Mouse (Mus musculus) liver, postnatal 0 days (tissue): Measurements from ENCODE around the gene Nupl1. TPM values are rescaled to one million over a fixed set of nuclear protein-coding genes. Genes with fewer than 3 reads are reported as not detected.

ENCODE experiments used
- ATAC-seq: fragments of 200-750 bp; cut with Nextera tagmentation; 2 replicates; pipeline ENCODE4 v1.8.0; 2017; ENCODE audit warnings: mild to moderate bottlenecking, moderate library complexity
- DNase-seq: peaks from one replicate; pipeline ENCODE4 v3.0.0-alpha.2; 2016
- H3K27ac ChIP-seq: fragments of 300-500 bp; sonication (generic); 2 replicates; pipeline ENCODE4 v1.5.1; 2014; ENCODE audit warnings: antibody characterized with exemption, moderate library complexity, mild to moderate bottlenecking, low read depth
- H3K27me3 ChIP-seq: fragments of 300-500 bp; sonication (generic); 2 replicates; pipeline ENCODE4 v1.6.1; 2014; ENCODE audit warnings: low read length, control low read depth, mixed read lengths; ENCODE audit not compliant: insufficient read depth
- H3K36me3 ChIP-seq: fragments of 300-500 bp; sonication (generic); replicated peaks from 2 replicates; pipeline ENCODE4 v1.6.1; 2014; ENCODE audit warnings: mild to moderate bottlenecking, control low read depth, low read length, moderate library complexity, mixed read lengths; ENCODE audit not compliant: insufficient read depth
- H3K4me1 ChIP-seq: fragments of 300-500 bp; sonication (generic); 2 replicates; pipeline ENCODE4 v1.6.1; 2014; ENCODE audit warnings: antibody characterized with exemption, mild to moderate bottlenecking, control low read depth; ENCODE audit not compliant: insufficient read depth
- H3K4me2 ChIP-seq: fragments of 300-500 bp; sonication (generic); 2 replicates; pipeline ENCODE4 v1.6.1; 2014; ENCODE audit warnings: low read depth, mild to moderate bottlenecking, low read length, moderate library complexity, mixed read lengths
- H3K4me3 ChIP-seq: fragments of 300-500 bp; sonication (generic); 2 replicates; pipeline ENCODE4 v1.5.1; 2014; ENCODE audit warnings: low read depth, low read length
- H3K9ac ChIP-seq: fragments of 300-500 bp; sonication (generic); replicated peaks from 2 replicates; pipeline ENCODE4 v1.6.1; 2014; ENCODE audit warnings: mild to moderate bottlenecking, moderate library complexity
- H3K9me3 ChIP-seq: fragments of 300-500 bp; sonication (generic); 2 replicates; pipeline ENCODE4 v1.6.1; 2016; ENCODE audit warnings: mild to moderate bottlenecking, control low read depth, low read length, mixed read lengths
- CTCF ChIP-seq: sonication (generic); IDR thresholded peaks from 2 replicates; pipeline ENCODE4 v1.5.1; 2016; ENCODE audit warnings: antibody characterized with exemption, low read depth
- EP300 ChIP-seq: IDR thresholded peaks from 2 replicates; pipeline ENCODE4 v1.6.1; 2016; ENCODE audit warnings: antibody characterized with exemption, low read depth, mild to moderate bottlenecking
- WGBS: fragments of 180-500 bp; shearing (Covaris S2); extraction: QIAGEN DNeasy Blood & Tissue Kit; methylation state at CpG from one replicate; pipeline ENCODE4 v1.1.7; 2014; ENCODE audit not compliant: insufficient replicate concordance; 5-methylcytosine and 5-hydroxymethylcytosine counted together
- polyA plus RNA-seq: library from polyadenylated mRNA; unstranded; fragments of >200 nt; fragmentation: Nextera tagmentation; extraction: Ambion mirVana; gene quantifications from 2 replicates; pipeline ENCODE4 v1.2.1, GENCODE M21; 2015

The Nupl1 gene
- polyA plus RNA-seq, 1 experiment from 2014 or later = not detected

GRCm38 (mm10) chr14:60250366-60250765, 865 bp downstream of the Nupl1 start:
- TF ChIP-seq CTCF (no peak), EP300 (no peak)
- Histone ChIP-seq H3K9ac (peak overlapping the region; percentile 99), H3K36me3 (0 out of 2 replicates have a peak, but pooled peaks cover 2% of the 10 kb centered on the region), H3K27ac (peak overlapping the region; percentile 91), H3K9me3 (no peaks in the 10 kb centered on the region), H3K27me3 (no peaks in the 10 kb centered on the region), H3K4me3 (peak overlapping the region; percentile 90), H3K4me2 (peak overlapping the region; percentile 86), H3K4me1 (peaks cover 12% of the 10 kb centered on the region)
- no peak for ATAC-seq
- 4% methylated on average over 8 of the region's 8 CpGs for WGBS
- no peak for DNase-seq

GRCm38 (mm10) chr14:60238551-60238950, 12.7 kb downstream of the Nupl1 start:
- 75% methylated on average over 3 of the region's 3 CpGs for WGBS
- no peak overlapping the region for H3K9ac ChIP-seq
- H3K36me3 ChIP-seq = peaks cover 60% of the 10 kb centered on the region
- DNase-seq = no peak
- no peak for ATAC-seq
- no peaks in the 10 kb centered on the region for H3K9me3 ChIP-seq
- H3K27ac ChIP-seq = no peak overlapping the region
- no peak overlapping the region for H3K4me3 ChIP-seq
- no peak overlapping the region for H3K4me2 ChIP-seq
- no peaks in the 10 kb centered on the region for H3K27me3 ChIP-seq
- TF ChIP-seq EP300 (no peak), CTCF (no peak)
- H3K4me1 ChIP-seq = no peaks in the 10 kb centered on the region

- no peak for TF ChIP-seq CTCF
- TF ChIP-seq EP300 = no peak
- Histone ChIP-seq H3K9ac (no peak overlapping the region), H3K27ac (no peak overlapping the region), H3K4me3 (no peak overlapping the region), H3K36me3 (peaks cover 22% of the 10 kb centered on the region), H3K4me1 (no peaks in the 10 kb centered on the region), H3K4me2 (no peak overlapping the region), H3K9me3 (no peaks in the 10 kb centered on the region), H3K27me3 (no peaks in the 10 kb centered on the region)
- ATAC-seq (no peak), DNase-seq (no peak)
- WGBS = 83% methylated on average over 10 of the region's 10 CpGs
Measured at GRCm38 (mm10) chr14:60219886-60220285, 31.3 kb downstream of the Nupl1 start.

GRCm38 (mm10) chr14:60217616-60218015, 33.6 kb downstream of the Nupl1 start:
- Histone ChIP-seq H3K36me3 (peaks cover 17% of the 10 kb centered on the region), H3K9ac (no peak overlapping the region), H3K27me3 (no peaks in the 10 kb centered on the region), H3K27ac (no peak overlapping the region), H3K4me3 (no peak overlapping the region), H3K4me1 (no peaks in the 10 kb centered on the region), H3K9me3 (no peaks in the 10 kb centered on the region), H3K4me2 (no peak overlapping the region)
- no peak for DNase-seq
- WGBS = 84% methylated on average over 4 of the region's 4 CpGs
- no peak for ATAC-seq
- TF ChIP-seq EP300 = no peak
- no peak for TF ChIP-seq CTCF

- Histone ChIP-seq H3K27me3 (no peaks in the 10 kb centered on the region), H3K4me1 (no peaks in the 10 kb centered on the region), H3K27ac (no peak overlapping the region), H3K4me2 (no peak overlapping the region), H3K9ac (no peak overlapping the region), H3K9me3 (no peaks in the 10 kb centered on the region), H3K4me3 (no peak overlapping the region), H3K36me3 (peaks cover 12% of the 10 kb centered on the region)
- ATAC-seq = no peak
- TF ChIP-seq CTCF (no peak), EP300 (no peak)
- no peak for DNase-seq
- 90% methylated on average over 1 of the region's 1 CpGs for WGBS
Measured at GRCm38 (mm10) chr14:60216125-60216524, 35.1 kb downstream of the Nupl1 start.

- H3K9me3 ChIP-seq = no peaks in the 10 kb centered on the region
- H3K4me2 ChIP-seq = no peak overlapping the region
- ATAC-seq = no peak
- H3K36me3 ChIP-seq = peaks cover 6% of the 10 kb centered on the region
- no peak overlapping the region for H3K4me3 ChIP-seq
- 82% methylated on average over 3 of the region's 3 CpGs for WGBS
- TF ChIP-seq EP300 = no peak
- TF ChIP-seq CTCF = no peak
- H3K27ac ChIP-seq = no peak overlapping the region
- H3K27me3 ChIP-seq = no peaks in the 10 kb centered on the region
- no peaks in the 10 kb centered on the region for H3K4me1 ChIP-seq
- no peak overlapping the region for H3K9ac ChIP-seq
- no peak for DNase-seq
Measured at GRCm38 (mm10) chr14:60215000-60215399, 36.2 kb downstream of the Nupl1 start.

- WGBS = 64% methylated on average over 1 of the region's 1 CpGs
- Histone ChIP-seq H3K36me3 (no peaks in the 10 kb centered on the region; the same call in 1 of the 2 replicates), H3K4me1 (no peaks in the 10 kb centered on the region), H3K4me2 (no peak overlapping the region), H3K27me3 (no peaks in the 10 kb centered on the region), H3K9me3 (no peaks in the 10 kb centered on the region), H3K27ac (no peak overlapping the region), H3K9ac (no peak overlapping the region), H3K4me3 (no peak overlapping the region)
- DNase-seq (no peak), ATAC-seq (no peak)
- no peak for TF ChIP-seq CTCF
- no peak for TF ChIP-seq EP300
Measured at GRCm38 (mm10) chr14:60214040-60214439, 37.2 kb downstream of the Nupl1 start.
